Mouse (Mus musculus): ENCODE data around the gene Trpm8. TPM values are rescaled to one million over a fixed set of nuclear protein-coding genes. Genes with fewer than 3 reads are reported as not detected.
A peak's percentile ranks its signal among the peaks of the same experiment; 100 is the strongest.

Gene Trpm8
- total RNA-seq, 2 experiments from 2014 or later, result not detected

DNA sequence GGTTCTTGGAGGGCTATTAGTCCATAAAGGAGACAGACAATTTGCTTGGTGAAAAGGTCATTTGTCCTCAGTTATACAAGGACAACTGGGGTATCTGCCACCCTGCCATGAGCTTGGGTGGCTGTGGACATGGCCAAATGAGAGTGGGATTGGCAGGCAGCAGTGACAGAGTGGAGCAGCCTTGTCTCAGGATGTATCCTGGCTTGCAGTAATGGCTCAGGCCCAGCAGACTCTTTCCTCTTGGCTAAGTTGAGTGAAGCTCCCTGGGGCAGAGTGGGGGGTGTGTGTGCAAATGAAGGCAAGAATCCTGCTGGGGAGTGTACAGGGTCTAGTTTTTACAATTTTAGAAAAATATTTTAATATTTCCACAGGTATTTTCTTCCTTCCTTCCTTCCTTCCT lies 44.7 kb downstream of the Trpm8 start:
- intact Hi-C loops (cut with DNase I; ENCODE audit: low total_unique reads), result no loop called here

DNA sequence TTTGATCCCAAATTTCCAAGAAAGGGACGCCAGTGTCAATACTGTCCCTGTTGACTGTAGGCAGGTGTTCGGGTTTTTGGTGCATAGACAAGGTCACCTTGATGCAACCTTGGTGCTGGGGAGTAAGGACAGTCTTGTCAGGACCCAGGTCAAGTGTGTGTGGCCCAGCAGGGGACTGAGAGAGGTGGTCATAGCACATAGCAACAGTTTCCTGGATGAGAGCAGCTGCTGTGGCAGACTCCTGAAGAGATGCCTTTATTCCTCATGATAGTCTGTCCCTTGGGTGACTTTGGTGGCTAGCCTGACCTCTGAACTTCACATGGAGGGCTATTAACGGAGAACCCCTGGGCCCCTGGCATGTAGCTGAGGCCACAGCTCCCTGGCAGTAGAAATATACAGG lies 45.6 kb downstream of the Trpm8 start:
- DNase-seq, result no peak
- intact Hi-C loops (cut with DNase I; ENCODE audit: low total_unique reads), result no loop called here

More for the DNA sequence above, 44.7 kb downstream of the Trpm8 start:
- DNase-seq, result no peak

DNA sequence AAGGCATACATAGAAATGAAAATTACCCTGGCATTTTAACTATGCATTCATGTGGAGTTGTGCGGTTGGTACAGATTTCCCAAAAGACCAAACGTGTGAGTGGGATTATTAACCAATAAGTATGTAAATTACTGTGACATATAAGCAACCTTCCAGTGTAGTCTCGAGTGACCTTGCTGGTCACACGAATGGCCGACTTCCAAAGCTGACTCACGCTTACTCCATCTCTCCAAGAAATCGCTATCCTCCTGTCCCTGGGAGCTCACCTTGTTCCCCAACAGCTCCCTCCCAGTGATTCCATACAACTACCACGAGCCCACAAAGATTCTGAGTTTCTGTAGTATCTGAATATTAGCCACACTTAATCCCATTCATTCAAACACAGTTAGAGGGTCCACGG lies 62.0 kb downstream of the Trpm8 start:
- DNase-seq, result no peak
- intact Hi-C loops (cut with DNase I; ENCODE audit: low total_unique reads), result no loop called here

DNA sequence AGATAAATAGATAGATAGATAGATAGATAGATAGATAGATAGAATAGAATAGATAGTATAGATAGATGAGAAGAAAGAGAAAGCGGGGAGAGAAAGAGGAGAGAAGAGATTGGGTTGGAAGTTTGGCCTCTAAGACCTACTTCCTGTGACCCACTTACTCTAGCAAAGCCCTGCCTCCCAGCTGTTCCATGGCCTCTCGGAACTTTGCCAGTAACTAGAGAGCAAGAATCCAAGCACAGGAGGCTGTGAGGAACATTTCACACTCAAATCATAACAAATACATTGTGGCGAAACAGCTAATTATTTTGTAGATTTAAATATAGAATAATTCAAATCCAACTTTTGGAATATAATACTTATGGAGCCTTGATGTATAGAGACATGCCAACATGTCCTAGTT lies 65.2 kb downstream of the Trpm8 start:
- DNase-seq, result no peak
- intact Hi-C loops (cut with DNase I; ENCODE audit: low total_unique reads), result no loop called here

DNA sequence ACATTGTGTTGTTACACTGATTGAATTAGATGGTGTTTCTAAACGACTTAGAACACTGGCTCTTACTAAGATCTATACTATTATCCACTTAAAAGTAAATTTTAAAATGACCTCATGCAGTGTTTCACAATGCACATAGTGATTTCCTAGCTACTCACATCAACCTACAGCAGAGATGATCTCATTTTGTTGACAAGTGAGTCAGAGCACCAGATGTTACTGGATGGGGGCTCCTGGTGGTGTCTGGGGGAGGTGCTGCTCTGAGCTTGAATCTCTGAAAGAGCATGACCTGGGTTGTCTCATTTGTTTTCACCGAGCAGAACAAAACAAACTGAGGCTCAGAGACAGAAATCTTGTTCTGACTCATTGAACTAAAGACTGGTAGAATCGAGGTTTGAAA lies 68.1 kb downstream of the Trpm8 start:
- intact Hi-C loops (cut with DNase I; ENCODE audit: low total_unique reads), result no loop called here
- no peak for DNase-seq

DNA sequence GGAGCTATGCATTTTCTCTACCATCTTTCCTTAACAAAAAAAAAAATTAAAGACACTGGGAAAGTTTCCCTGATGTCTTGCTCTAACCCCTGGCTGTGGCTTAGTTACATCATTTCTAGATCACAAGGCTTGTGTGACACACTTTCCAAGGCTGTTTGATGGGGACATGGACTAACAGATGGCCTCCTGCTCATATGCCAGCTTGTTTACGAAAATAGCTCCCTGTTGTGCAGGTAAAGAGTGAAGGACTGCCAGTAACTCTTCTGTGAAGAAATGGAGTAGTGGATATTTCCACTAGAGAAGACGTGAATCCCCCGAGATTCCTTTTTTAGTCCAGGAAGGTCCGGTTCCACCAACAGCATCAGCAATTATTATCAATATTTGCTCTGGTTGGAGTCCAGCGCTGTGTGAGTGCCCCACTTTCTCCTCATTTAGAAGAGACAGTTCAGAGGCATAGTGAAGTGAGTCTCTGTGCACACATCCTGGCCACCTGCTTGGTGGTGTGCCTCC lies 71.1 kb downstream of the Trpm8 start:
- DNase-seq, result no peak
- intact Hi-C loops (cut with DNase I; ENCODE audit: low total_unique reads), result no loop called here

DNA sequence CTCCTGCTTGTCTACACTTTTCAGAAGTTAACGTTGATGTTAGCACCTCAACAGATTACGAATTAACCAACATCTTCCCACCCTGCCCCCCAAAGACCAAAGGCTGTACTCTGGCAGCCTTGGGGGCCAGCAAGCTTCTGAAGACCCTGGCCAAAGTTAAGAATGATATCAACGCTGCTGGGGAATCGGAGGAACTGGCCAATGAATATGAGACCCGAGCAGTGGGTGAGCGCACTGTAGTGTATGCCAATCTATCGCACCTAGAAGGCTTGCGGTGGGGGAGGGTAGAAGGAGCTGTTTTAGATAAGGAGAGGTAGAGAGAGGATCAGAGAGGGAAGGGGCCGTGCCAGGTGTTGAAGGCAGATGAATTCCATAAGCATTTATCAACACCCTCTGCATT lies 73.3 kb downstream of the Trpm8 start:
- intact Hi-C loops (cut with DNase I; ENCODE audit: low total_unique reads), result loop anchor here (10.0 kb wide), 1 partner anchor 354 kb away; the partner anchor contains the start of gene Arl4c

DNA sequence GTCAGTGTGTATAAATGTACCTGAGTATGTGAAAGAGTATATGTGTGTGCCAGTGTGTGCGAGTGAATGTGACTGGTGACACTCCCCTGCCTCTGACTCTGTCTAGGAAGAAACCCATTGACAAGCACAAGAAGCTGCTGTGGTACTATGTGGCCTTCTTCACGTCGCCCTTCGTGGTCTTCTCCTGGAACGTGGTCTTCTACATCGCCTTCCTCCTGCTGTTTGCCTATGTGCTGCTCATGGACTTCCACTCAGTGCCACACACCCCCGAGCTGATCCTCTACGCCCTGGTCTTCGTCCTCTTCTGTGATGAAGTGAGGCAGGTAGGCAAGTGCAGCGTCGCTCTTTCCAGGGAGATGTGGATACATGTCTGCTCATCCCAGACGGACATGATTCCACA lies 77.6 kb downstream of the Trpm8 start:
- DNase-seq, result no peak
- intact Hi-C loops (cut with DNase I; ENCODE audit: low total_unique reads), result loop anchor here (10.0 kb wide), 1 partner anchor 350 kb away; the partner anchor contains the start of gene Arl4c

More for the DNA sequence above, 73.3 kb downstream of the Trpm8 start:
- DNase-seq, result no peak

DNA sequence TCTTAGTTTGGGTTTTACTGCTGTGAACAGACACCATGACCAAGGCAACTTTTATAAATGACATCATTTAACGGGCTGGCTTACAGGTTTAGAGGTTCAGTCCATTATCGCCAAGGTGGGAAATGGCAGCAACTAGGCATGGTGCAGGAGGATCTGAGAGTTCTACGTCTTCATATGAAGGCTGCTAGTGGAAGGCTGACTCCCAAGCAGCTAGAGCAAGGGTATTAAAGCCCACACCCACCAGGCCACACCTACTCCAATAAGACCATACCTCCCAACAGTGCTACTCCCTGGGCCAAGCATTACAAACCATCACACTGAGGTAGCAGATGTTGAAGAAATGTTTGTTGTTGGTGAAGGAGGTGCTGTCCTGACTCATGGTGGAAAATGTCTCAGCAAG lies 78.2 kb downstream of the Trpm8 start:
- intact Hi-C loops (cut with DNase I; ENCODE audit: low total_unique reads), result loop anchor here (10.0 kb wide), 1 partner anchor 349 kb away; the partner anchor contains the start of gene Arl4c
- DNase-seq, result no peak

DNA sequence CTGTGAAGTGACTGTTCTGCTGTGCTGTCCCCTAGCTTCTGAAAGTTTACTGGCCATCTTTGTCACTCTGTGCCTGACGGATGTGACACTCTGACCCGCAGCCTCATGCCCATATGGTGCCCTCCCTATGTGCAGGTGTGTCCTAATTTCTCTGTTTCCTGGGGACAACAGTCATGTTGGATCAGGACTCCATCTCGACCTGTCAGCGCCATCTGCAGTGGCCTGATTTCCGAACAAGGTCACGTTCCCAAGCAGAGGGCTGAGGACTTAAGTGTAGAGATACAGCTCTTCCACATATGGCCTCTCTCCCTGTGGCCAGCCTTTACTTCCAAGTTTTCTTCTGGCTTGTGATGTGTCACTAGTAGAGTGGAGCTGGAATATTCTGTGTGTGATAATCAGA lies 79.2 kb downstream of the Trpm8 start:
- intact Hi-C loops (cut with DNase I; ENCODE audit: low total_unique reads), result loop anchor here (10.0 kb wide), 1 partner anchor 348 kb away; the partner anchor contains the start of gene Arl4c
- DNase-seq, result no peak

DNA sequence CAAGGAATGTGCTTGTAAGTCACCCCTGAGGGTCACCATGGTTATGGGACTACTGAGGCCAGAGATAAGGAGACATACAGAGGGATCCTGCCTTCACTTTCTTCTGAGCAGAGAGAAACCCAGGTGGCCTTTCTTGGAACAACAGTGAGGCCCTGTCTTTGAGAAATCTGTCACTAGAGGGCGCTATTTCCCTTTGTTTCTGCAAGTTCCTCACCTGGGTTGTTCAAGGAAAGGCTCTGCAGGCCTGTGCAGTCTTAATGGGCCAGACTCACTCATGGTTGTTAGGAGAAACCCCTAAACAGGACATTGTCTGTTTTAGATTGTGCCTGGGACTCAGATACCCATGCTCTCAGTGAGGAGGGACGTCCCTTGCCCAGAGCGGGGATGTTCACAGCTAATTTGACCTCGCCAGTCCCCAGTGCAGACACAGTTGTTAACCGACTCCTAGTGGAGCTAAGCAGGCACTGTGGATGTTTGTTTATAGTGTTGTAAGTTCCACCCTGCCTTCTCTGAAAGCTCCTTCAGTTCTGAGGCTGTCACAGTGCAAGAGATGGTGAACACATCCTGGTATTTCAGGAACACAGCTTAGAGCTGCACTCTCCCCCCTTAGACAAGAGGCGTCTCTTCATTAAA lies 80.1 kb downstream of the Trpm8 start:
- intact Hi-C loops (cut with DNase I; ENCODE audit: low total_unique reads), result loop anchor here (10.0 kb wide), 1 partner anchor 347 kb away; the partner anchor contains the start of gene Arl4c
- peak; percentile 8 for DNase-seq

DNA sequence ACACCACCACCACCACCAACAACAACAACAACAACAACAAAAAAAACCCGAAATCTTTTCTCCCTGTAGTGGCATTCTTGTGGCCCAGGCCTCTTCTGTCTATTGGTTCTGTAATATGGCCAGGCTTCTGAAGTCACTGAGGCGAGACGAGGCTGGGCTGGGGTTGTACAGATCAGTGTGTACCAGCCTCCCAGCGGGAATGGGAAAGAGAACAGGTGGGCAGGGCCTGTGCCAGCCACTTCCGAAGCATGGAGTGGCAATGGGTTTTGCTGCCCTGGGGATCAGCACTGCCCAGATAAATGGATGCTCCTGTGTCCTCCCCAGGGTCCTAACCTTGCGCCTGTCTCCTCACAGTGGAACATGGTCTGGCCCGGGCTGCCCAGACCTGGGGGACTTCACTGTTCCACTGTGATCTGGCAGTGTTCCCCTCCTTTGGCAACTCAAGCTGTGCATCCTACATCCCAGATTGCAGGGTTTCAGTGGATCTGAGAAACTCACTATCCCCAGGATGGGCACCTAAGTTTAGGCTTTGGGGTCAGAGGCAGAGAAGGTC lies 80.7 kb downstream of the Trpm8 start:
- intact Hi-C loops (cut with DNase I; ENCODE audit: low total_unique reads), result loop anchor here (10.0 kb wide), 1 partner anchor 347 kb away; the partner anchor contains the start of gene Arl4c
- DNase-seq, result no peak

DNA sequence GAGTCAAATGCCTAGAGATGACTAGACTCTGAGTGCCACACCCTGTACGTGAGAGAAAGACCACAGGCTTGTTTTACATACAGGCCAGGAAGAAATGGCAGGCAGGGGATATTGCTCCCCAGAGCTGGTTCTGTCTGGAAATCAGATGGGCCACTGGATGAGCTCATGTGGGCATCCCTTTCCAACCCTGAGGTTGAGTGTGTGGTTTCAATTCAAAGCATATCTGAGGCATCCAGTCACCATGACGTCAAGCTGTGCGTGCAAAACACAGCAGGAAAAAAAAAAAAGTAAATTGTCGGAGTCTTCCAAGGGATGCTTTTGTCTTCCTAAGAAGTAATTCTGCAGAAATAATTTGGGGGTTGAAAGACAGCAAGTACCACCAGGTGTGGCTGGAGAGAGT lies 83.6 kb downstream of the Trpm8 start:
- no peak for DNase-seq
- intact Hi-C loops (cut with DNase I; ENCODE audit: low total_unique reads), result no loop called here

DNA sequence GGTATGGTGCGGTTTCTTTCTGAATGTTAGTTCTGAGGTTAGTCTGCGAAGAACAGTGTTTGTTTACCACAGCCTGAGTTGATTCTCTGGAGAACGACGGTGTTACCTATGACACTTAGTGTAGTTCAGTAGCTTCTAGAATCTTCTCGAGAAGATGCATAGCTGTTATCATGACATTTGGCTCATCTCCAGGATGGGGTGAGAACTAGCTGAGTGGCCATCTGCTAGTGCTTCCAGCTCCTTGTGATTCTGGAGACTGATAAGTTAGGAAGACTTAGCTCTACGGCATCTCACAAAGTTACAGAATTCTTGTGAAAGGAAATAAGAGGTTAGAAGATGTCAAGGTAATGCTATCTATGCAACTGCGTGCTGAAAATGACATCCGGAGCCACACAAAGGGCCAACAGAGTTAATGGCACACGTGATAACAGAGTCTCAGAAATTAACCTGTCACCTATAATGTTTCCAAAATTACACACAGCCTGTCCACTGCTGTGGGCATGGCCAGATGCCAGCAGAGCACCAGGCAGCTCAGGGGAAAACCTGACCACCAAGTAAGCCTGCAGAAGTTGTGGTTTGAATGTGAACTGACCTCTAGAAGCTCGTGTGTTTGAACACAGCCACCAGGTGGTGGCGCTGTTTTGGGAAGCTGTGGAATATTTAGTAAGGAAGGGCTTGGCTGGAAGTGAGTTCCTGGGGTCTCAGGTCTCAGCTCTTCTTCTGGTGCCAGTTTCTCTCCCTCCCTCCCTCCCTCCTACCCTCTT lies 89.6 kb downstream of the Trpm8 start:
- DNase-seq, result no peak
- intact Hi-C loops (cut with DNase I; ENCODE audit: low total_unique reads), result no loop called here

DNA sequence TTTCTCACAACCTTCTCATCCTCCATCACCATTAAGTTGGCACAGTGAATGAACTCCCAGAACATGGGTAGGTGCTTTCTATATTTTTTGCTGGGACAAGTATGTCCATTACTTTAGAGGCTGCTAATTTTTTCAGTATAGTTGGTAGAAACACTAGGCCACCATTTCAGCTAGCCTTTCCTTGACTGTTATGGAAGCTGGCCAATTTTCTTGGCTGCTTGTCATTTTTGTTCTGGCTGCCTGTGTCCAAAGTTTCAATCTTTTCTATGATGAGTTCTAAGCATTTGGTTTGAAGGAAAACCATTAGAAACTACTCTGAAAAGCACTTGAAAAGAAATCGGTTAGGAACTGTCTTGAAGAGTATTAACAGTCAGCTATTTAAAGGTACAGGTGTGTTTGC lies 101.0 kb downstream of the Trpm8 start:
- DNase-seq, result no peak
- intact Hi-C loops (cut with DNase I; ENCODE audit: low total_unique reads), result no loop called here

DNA sequence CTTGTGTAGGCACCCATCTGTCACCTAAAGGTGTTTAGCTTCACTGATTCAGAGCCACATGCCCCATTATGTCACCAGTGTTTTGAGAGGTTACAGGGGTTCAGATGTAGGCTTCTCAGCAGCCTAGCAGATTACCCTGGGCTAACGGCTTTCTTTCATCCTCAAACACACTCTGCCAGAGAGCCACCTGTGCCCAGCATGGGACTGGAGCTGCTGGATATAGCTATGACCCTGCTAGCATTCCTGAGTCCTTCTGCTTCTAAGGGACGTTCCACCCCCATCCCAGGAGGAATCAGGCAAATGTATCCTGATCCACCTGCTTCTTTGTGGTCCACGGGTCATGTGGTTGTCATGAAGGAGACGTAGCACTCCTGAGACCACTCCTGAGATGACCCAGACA lies 114.2 kb downstream of the Trpm8 start:
- no peak for DNase-seq
- intact Hi-C loops (cut with DNase I; ENCODE audit: low total_unique reads), result no loop called here

DNA sequence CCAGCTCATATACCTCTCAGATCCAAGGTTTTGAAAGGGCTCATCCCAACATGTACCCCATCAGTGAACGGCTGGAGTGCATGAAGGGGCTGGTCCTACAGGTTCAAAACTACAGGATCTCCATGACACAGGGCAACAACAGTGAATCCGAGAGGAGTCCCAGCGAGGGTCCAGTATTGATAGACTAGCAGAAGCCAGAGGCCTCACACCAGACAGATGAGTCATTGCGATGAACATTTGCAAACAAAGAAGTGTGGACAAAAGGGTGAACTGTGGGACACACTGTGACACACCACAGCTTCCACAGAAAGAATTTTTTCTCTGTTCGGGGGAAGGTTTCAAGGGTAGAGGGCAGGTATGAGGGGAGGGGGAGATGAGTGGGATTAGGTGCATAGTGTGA lies 115.9 kb downstream of the Trpm8 start:
- intact Hi-C loops (cut with DNase I; ENCODE audit: low total_unique reads), result no loop called here

DNA sequence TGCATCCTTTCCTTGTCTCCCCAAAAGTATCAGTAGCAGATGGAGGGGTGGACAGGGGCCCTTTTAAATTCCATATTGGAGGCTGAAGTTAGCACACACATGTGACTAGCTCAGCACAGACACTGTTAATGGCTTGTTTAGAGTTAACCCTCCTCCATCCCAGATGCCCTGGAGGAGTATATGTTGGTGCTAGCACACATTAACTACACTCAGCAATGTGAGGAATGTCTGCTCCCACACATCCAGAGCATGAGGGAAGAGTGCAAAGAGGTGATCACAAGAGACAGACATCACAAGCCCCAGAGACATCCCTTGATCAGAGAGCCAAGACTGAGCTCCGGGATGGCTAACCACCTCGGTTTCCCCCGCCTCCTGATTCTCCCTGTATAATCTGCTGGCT lies 125.9 kb downstream of the Trpm8 start:
- intact Hi-C loops (cut with DNase I; ENCODE audit: low total_unique reads), result no loop called here
- DNase-seq, result no peak

More for the DNA sequence above, 115.9 kb downstream of the Trpm8 start:
- no peak for DNase-seq

DNA sequence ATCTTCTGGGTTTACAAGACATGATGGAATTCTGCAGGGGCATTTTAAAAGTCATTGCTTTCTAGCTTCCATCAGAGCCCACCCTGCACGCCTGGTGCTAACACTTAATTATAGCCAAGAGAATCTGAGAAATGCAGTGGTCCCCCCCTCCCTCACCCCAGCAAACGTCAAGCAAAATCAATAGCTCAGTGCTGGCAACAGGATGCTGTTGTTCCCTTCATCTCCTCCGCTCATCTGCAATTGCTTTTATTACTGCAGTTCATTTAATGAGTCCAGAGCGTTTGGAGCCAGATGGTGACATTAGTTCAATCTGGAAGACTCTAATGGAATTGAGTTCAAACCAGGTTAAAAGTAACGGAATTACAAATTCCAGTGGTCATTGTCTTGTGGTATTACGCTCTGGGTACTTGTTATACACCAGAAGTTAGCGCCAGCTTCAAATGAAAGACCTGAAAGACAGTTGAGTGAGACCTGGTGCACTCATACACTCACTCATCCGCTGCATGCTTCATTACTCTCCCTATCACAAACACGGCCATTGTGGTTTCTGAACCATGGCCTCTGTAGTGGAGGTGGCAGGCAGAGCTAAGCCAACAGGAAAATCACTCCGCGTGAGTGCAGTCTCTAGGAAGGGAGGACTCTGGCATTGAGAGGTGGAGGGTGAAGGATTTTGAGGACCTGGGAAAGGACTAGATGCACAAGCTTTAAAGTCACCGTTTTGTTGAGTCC lies 128.8 kb downstream of the Trpm8 start:
- intact Hi-C loops (cut with DNase I; ENCODE audit: low total_unique reads), result no loop called here
- DNase-seq, result no peak

DNA sequence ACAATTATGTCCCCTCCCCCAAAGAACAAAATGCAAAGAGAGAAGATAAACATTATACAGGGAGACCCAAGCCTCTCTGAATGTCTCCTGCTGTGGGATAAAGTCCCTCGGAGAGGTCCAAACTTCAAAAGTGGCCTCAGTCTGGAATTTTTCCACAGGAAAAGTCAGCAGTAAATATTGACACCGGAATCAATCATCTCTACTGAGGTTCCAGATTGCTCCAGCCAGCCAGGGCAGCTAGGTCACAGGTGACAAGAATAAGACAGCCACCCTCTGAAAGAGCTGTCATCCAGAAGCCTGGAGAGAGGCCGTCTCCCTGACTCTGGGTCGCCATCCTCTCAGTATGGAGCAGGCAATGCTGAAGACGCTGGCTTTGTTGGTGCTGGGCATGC lies 129.3 kb downstream of the Trpm8 start, which contains the start of gene Spp2:
TSS of gene Spp2 (plus strand) at position 155 of the 392 bp plus-strand sequence.
- DNase-seq, result no peak
- intact Hi-C loops (cut with DNase I; ENCODE audit: low total_unique reads), result no loop called here
